Mouse (Mus musculus): Measurements from ENCODE around the gene Ccdc30. TPM values are rescaled to one million over a fixed set of nuclear protein-coding genes. Genes with fewer than 3 reads are reported as not detected.
"Not testable (repeated sequence)": the region's sequence is repeated elsewhere in the genome, so short reads cannot be mapped to it uniquely, and the experiment has no call there.

Gene Ccdc30
- polyA plus RNA-seq, 1 experiment from 2014 or later, result 2.5 TPM

DNA sequence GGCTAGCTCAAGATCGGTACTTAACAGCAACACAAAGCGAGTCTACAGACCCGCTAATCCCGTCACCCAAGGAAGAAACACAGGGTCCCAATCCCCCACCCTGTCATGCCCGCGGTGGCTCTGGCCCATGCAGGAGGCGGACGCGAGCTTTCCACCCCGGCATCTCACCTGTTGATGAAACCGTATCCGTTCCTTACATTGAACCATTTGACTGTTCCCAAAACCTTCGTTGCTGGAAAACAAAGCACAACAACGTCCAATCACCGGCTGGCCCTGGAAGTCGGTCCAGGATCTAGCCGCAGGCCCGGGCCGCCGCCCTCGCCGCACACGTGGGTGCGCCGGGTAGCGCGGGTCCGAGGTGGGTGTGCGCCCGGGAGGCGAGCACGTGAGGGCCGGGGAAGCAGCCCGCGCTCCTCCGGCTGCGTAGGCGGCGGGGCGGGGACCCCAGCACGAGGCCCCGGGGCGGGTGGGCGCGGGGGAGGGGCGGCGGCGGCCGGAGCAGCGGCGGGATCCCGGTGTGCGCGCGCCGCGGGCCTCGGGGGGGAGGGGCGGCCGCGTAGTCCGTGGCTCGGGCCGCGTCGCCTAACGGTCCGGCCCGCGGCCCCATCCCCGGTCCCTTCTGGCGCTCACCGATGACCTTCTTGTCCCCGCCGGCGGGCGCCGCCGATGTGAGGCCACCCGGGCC is 121.6 kb downstream of the Ccdc30 start:
- peak overlapping the region; percentile 84 for H3K27ac ChIP-seq (ENCODE audit: low read depth)
- peak; percentile 23 for ATAC-seq (ENCODE audit: insufficient read depth)
- peak overlapping the region; percentile 94 for H3K4me3 ChIP-seq (ENCODE audit: low read depth, low read length)
- H3K36me3 ChIP-seq (ENCODE audit: insufficient read depth), result peaks cover 25% of the 10 kb centered on the region
- peak overlapping the region; percentile 81 for H3K4me2 ChIP-seq
- H3K9ac ChIP-seq, result peak overlapping the region; percentile 92
- H3K9me3 ChIP-seq (ENCODE audit: low read depth, low read length), result no peaks in the 10 kb centered on the region
- no peaks in the 10 kb centered on the region for H3K27me3 ChIP-seq (ENCODE audit: insufficient read depth, low read length)
- WGBS, result under 1% methylated on average over 61 of the region's 80 CpGs
- no peaks in the 10 kb centered on the region; the same call in 1 of the 2 replicates for H3K4me1 ChIP-seq (ENCODE audit: insufficient read depth)
- DNase-seq, result peak; percentile 56
- TF ChIP-seq CTCF (IDR thresholded peaks at IDR 0.05; ENCODE audit: low read depth), result no peak

GRCm38 (mm10) chr4:119292771-119293573 is 122.3 kb downstream of the Ccdc30 start:
- no peak for ATAC-seq (ENCODE audit: insufficient read depth)

GRCm38 (mm10) chr4:119291921-119292320 is 123.4 kb downstream of the Ccdc30 start:
- no peak for DNase-seq
- Histone ChIP-seq H3K4me2 (peak overlapping the region; percentile 81), H3K27ac (ENCODE audit: low read depth) (no peak overlapping the region), H3K27me3 (ENCODE audit: insufficient read depth, low read length) (no peaks in the 10 kb centered on the region), H3K9me3 (ENCODE audit: low read depth, low read length) (no peaks in the 10 kb centered on the region), H3K36me3 (ENCODE audit: insufficient read depth) (peaks cover 43% of the 10 kb centered on the region), H3K4me1 (ENCODE audit: insufficient read depth) (no peaks in the 10 kb centered on the region; the same call in 1 of the 2 replicates), H3K9ac (peak overlapping the region; percentile 92), H3K4me3 (ENCODE audit: low read depth, low read length) (peak overlapping the region; percentile 94)
- no peak for TF ChIP-seq CTCF (IDR thresholded peaks at IDR 0.05; ENCODE audit: low read depth)
- no peak for ATAC-seq (ENCODE audit: insufficient read depth)
- WGBS, result 71% methylated on average over 1 of the region's 1 CpGs

More at GRCm38 (mm10) chr4:119292771-119293573, 122.3 kb downstream of the Ccdc30 start:
- H3K4me3 ChIP-seq (ENCODE audit: low read depth, low read length), result peak overlapping the region; percentile 94
- no peaks in the 10 kb centered on the region for H3K9me3 ChIP-seq (ENCODE audit: low read depth, low read length)
- no peak for TF ChIP-seq CTCF (IDR thresholded peaks at IDR 0.05; ENCODE audit: low read depth)
- no peaks in the 10 kb centered on the region; the same call in 1 of the 2 replicates for H3K4me1 ChIP-seq (ENCODE audit: insufficient read depth)
- H3K36me3 ChIP-seq (ENCODE audit: insufficient read depth), result peaks cover 32% of the 10 kb centered on the region
- H3K9ac ChIP-seq, result peak overlapping the region; percentile 92
- DNase-seq, result peak; percentile 82
- H3K4me2 ChIP-seq, result peak overlapping the region; percentile 81
- H3K27ac ChIP-seq (ENCODE audit: low read depth), result peak overlapping the region; percentile 84
- H3K27me3 ChIP-seq (ENCODE audit: insufficient read depth, low read length), result no peaks in the 10 kb centered on the region
- under 1% methylated on average over 24 of the region's 24 CpGs for WGBS

GRCm38 (mm10) chr4:119285336-119285735 is 130.0 kb downstream of the Ccdc30 start:
- WGBS, result 54% methylated on average over 2 of the region's 2 CpGs
- H3K4me3 ChIP-seq (ENCODE audit: low read depth, low read length), result no peak overlapping the region

GRCm38 (mm10) chr4:119284861-119285260 is 130.5 kb downstream of the Ccdc30 start:
- ATAC-seq (ENCODE audit: insufficient read depth) (no peak), DNase-seq (no peak)
- Histone ChIP-seq H3K27me3 (ENCODE audit: insufficient read depth, low read length) (no peaks in the 10 kb centered on the region), H3K9ac (no peak overlapping the region), H3K36me3 (ENCODE audit: insufficient read depth) (peaks cover 86% of the 10 kb centered on the region), H3K27ac (ENCODE audit: low read depth) (no peak overlapping the region), H3K4me1 (ENCODE audit: insufficient read depth) (no peaks in the 10 kb centered on the region), H3K4me2 (no peak overlapping the region), H3K9me3 (ENCODE audit: low read depth, low read length) (no peaks in the 10 kb centered on the region), H3K4me3 (ENCODE audit: low read depth, low read length) (no peak overlapping the region)
- TF ChIP-seq CTCF (IDR thresholded peaks at IDR 0.05; ENCODE audit: low read depth), result no peak
- WGBS, result 76% methylated on average over 1 of the region's 1 CpGs

More at GRCm38 (mm10) chr4:119285336-119285735, 130.0 kb downstream of the Ccdc30 start:
- Histone ChIP-seq H3K4me1 (ENCODE audit: insufficient read depth) (no peaks in the 10 kb centered on the region), H3K27ac (ENCODE audit: low read depth) (no peak overlapping the region), H3K4me2 (no peak overlapping the region), H3K9ac (no peak overlapping the region), H3K36me3 (ENCODE audit: insufficient read depth) (peaks cover 85% of the 10 kb centered on the region), H3K27me3 (ENCODE audit: insufficient read depth, low read length) (no peaks in the 10 kb centered on the region), H3K9me3 (ENCODE audit: low read depth, low read length) (no peaks in the 10 kb centered on the region)
- no peak for TF ChIP-seq CTCF (IDR thresholded peaks at IDR 0.05; ENCODE audit: low read depth)
- ATAC-seq (ENCODE audit: insufficient read depth) (no peak), DNase-seq (no peak)

- H3K4me2 ChIP-seq; H3K27me3 ChIP-seq (ENCODE audit: insufficient read depth, low read length); H3K4me3 ChIP-seq (ENCODE audit: low read depth, low read length); H3K9me3 ChIP-seq (ENCODE audit: low read depth, low read length); H3K9ac ChIP-seq; DNase-seq; H3K4me1 ChIP-seq (ENCODE audit: insufficient read depth); ATAC-seq (ENCODE audit: insufficient read depth); H3K27ac ChIP-seq (ENCODE audit: low read depth): not testable (repeated sequence)
- peaks cover 96% of the 10 kb centered on the region for H3K36me3 ChIP-seq (ENCODE audit: insufficient read depth)
- 87% methylated on average over 15 of the region's 15 CpGs for WGBS
Observed at GRCm38 (mm10) chr4:119278784-119279183, 136.5 kb downstream of the Ccdc30 start.

DNA sequence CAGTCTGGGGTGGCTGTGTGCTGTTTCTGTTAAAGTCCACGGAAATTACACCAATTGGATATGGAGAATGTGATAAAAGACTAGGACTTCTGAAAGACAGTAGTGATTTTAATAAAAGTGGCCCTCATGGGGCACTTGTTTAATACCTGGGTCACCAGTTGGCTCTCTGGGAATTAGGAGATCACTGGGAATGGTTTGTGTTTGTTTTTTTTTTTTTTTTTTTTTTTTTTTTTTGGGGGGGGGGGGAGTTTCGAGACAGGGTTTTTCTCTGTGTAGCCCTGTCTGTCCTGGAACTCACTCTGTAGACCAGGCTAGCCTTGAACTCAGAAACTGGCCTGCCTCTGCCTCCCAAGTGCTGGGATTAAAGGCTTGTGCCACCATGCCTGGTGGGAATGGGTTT is 139.6 kb downstream of the Ccdc30 start:
- H3K4me3 ChIP-seq (ENCODE audit: low read depth, low read length), result no peak overlapping the region
- no peaks in the 10 kb centered on the region for H3K9me3 ChIP-seq (ENCODE audit: low read depth, low read length)
- WGBS, result 83% methylated on average over 2 of the region's 2 CpGs
- H3K4me2 ChIP-seq, result no peak overlapping the region
- no peaks in the 10 kb centered on the region for H3K4me1 ChIP-seq (ENCODE audit: insufficient read depth)
- peak overlapping the region; percentile 10; the same call in 1 of the 2 replicates for H3K27ac ChIP-seq (ENCODE audit: low read depth)
- TF ChIP-seq CTCF (IDR thresholded peaks at IDR 0.05; ENCODE audit: low read depth), result no peak
- DNase-seq (no peak), ATAC-seq (ENCODE audit: insufficient read depth) (no peak)
- peaks cover 94% of the 10 kb centered on the region for H3K36me3 ChIP-seq (ENCODE audit: insufficient read depth)
- H3K27me3 ChIP-seq (ENCODE audit: insufficient read depth, low read length), result no peaks in the 10 kb centered on the region
- H3K9ac ChIP-seq, result no peak overlapping the region

Measured in lung, embryonic 14.5 days (tissue).